Mouse (Mus musculus) hematopoietic stem cell, adult 5-6 weeks (primary cell): Measurements from ENCODE around the gene Hells. TPM values are rescaled to one million over a fixed set of nuclear protein-coding genes. Genes with fewer than 3 reads are reported as not detected.

Experiments
- ATAC-seq, 2 experiments: fragments of 125-278 bp in 1 of 2; replicated peaks in 1 of 2; 2 replicates each; pipeline ENCODE4 v1.8.0; 2016 to 2017; ENCODE audit warnings: inconsistent platforms in 2 of 2, mild to moderate bottlenecking in 2 of 2, moderate number of reproducible peaks in 2 of 2, low read depth in 1 of 2, moderate TSS enrichment in 1 of 2; ENCODE audit not compliant: low FRiP score in 2 of 2, poor library complexity in 2 of 2, severe bottlenecking in 2 of 2, insufficient read depth in 1 of 2, low TSS enrichment in 1 of 2
- total RNA-seq: library from RNA; stranded (forward); fragments of 172-1452, 232-1000 nt; gene quantifications from 2 replicates; pipeline ENCODE4 v1.2.3, GENCODE M21; 2017

The Hells gene
- 94.4 and 97.2 TPM in 2 replicates for total RNA-seq

DNA sequence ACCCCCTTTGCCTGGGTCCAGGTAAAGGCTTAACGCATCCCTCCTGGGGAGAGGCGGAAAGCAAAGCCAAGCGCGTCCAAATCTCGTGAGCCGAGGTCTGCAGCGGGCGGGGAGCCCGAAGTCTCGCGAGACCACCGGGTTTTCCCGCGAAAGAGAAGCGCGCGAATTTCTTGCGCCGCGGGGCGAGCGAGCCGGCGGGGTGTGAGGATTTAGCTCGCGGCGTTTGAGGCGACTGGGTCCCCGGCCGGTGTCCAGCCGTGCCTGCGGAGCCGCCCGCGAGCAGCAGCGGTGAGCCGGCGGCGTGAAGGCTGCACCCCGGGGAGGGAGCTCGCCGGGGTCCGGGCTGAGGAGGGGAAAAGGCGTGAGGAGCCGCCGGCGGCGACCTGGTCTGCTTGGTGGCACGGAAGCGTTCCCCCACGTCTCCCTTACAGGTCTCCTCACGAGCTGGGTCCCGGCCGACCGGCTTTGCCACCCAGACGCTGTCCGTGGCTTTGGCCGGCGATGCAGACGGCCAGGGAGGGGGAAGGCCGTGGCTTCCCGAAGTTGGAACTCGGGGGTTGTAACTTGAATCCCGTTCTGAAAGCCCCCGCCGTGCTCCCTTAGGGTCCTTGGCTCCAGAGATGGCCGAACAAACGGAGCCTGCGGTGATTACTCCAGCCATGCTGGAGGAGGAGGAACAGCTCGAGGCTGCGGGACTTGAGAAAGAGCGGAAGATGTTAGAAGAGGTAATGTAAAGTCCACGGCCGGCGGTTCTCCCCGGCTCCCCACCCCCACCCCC lies at the start of gene Hells:
Gene Hells (plus strand): TSS at position 128 of the 778 bp plus-strand sequence.
- peak; percentile 89 to 92 for ATAC-seq

- no peak for ATAC-seq
Observed at GRCm38 (mm10) chr19:38901146-38902135, 29.3 kb upstream of the Hells start.

- ATAC-seq, result 0 out of 4 replicates have a peak, but pooled peaks of 1 of the 2 experiments have one; percentile 42
Observed at GRCm38 (mm10) chr19:38902501-38902900, 28.2 kb upstream of the Hells start.

- ATAC-seq, result no peak
Observed at GRCm38 (mm10) chr19:38913786-38914185, 16.9 kb upstream of the Hells start.

DNA sequence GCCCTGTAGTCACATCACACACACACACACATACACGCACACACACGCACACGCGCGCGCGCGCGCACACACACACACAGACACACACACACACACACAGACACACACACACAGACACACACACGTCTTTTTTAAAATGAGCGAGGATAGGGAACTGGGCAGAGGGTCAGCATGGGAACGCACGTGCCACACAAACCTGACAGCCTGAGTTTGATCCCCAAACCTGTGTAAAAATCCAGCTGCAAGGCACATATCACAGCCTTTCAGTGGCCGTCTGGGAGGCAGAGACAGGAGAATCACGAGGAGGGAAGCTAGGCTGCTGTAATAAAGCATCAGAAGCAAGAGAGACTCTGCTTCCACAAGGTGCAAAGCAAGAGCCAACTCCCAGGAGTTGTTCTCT lies 15.8 kb upstream of the Hells start:
- ATAC-seq, result no peak

DNA sequence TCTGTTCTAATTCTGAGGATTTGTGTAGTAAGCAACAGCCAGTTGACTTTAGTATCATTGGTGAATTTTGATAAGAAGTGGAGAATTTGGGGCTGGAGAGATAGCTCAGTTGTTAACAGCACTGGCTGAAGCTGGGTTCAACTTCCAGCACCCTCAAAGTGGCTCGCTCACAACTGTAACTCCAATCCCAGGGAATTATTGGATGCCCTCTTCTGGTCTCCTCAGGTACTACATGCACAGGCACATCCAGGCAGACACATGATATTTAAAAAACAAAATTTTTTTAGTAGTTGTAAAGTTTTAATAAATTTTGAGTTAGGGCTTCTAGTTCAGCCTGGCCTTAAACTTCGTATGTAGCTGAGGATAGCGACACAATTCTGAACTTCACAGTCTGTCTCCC lies 15.0 kb upstream of the Hells start:
- peak; percentile 37 to 75; a peak in 2 of 4 replicates for ATAC-seq

GRCm38 (mm10) chr19:38928481-38929158 lies 2.1 kb upstream of the Hells start:
- ATAC-seq, result no peak

GRCm38 (mm10) chr19:38929471-38930251 lies 1.1 kb upstream of the Hells start:
- no peak for ATAC-seq

GRCm38 (mm10) chr19:38930252-38930787 lies 395 bp upstream of the Hells start:
- ATAC-seq, result peak in 1 of 2 experiments; percentile 35; a peak in 1 of 4 replicates

DNA sequence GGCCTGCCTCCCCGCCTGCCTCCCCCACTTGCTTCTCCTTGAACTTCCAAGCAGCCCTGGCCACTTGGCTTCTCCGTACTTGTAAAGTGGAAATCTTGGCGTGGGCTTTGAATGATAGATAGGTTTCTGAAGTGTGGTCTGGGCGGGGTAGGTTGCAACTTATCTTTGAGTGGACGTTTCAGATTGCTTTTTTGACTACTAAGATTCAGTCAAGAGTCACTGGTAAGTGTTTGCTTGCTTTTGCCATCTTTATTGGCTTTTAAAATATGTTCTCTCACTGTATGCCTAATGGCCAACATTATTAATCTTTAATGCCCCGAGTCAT lies 813 bp downstream of the Hells start:
- ATAC-seq, result 0 out of 4 replicates have a peak, but pooled peaks of 1 of the 2 experiments have one; percentile 3

DNA sequence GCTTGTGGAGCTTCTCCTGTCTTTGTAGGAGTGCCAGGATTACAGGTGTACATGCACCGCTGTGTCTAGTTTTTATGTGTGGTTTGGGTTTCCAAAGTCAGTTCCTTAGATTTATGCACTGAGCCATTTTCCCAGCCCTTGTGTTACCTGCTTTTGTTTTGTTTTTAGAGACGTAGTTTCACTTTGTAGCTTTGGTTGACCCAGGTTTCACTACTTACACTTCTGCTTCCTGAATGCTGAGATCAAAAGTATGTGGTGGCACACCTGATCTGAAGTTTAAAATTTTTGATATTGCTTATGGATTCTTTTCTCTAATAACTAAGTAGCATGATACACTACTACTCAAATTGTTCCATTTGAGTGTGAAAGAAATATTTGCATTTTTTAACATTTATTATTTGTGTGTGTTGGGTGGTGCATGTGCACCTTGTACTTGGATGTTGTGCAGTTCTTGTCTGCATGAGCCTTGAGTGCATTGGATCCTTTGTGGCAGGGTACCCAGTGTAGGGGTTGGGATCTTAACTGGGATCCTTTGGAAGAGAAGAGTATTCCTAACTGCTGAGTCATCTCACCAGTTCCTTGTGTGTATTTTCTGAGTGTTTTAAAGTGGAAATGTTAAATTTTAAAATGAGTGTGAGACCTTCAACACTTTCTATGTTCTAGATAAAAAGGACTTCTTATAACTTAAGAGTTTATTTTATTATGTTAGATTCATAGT lies 14.0 kb downstream of the Hells start:
- no peak for ATAC-seq

DNA sequence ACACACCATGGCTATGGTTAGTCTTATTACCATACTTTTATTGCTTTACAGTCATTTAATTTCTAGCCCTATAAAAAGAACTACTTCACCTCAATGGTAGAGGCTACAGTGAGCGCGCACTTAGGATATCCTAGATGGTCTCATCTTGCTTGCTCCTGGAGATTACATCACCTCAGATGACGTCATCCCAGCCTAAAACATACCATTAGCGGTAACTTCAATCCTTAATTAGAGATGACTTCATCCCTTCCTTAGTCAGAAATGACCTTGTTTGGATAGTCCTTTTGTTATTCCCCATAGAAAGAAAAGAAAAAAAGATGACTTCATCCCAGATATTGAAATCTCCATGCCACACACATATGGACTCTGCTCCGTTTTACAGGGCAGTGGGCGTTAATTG lies 40.0 kb downstream of the Hells start:
- ATAC-seq, result no peak

DNA sequence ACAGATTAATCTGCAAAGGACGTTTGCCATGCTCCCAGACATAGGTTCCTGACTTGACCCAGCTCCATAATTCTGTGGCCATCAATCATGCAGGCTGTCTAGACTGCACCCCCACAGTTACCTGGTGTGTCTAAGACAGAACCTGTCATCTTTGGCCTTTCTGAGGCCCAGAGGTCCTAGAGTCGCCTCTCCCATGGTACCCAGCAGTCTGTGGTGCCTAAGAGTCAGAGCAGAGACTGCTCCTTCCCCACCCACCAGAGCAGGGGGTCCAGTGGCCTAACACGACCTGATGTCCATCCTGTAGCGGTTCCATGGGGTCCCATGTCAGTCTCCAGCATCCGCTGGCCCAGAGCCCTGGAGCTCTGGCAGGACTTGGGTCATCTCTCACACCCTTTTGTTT lies 41.9 kb downstream of the Hells start:
- no peak for ATAC-seq

DNA sequence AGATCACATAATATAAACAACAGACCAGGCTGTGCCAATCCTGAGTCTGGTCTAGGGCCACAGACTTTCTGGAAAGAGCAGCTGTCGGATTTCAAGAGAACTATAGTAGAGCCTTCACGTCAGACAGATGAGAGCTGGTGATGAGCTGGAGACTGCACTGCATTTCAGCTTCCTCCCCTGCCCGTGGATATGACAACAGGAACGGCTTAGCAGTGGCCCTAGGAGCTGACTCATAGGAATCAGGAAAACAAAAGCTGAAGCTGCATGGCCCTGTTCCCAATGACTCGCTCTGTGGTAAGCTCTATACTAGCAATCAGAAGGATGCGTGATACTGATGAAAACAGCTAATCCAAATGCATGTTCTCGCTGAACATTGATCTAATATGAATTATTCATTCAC lies 43.0 kb downstream of the Hells start:
- ATAC-seq, result peak; percentile 37 to 60; a peak in 3 of 4 replicates

GRCm38 (mm10) chr19:38976269-38976668 lies 45.6 kb downstream of the Hells start:
- no peak for ATAC-seq

- ATAC-seq, result peak; percentile 46 to 74; a peak in 1 of 4 replicates
Observed at GRCm38 (mm10) chr19:38981966-38982365, 51.3 kb downstream of the Hells start.
